Mouse (Mus musculus) thymus, adult 2 months (tissue): ENCODE data around the gene St6galnac4. TPM values are rescaled to one million over a fixed set of nuclear protein-coding genes. Genes with fewer than 3 reads are reported as not detected.

Source experiments
- DNase-seq: peaks from one replicate; pipeline ENCODE4 v3.0.0; 2021
- H3K27ac ChIP-seq: fragments of 200-500 bp; 2 replicates; pipeline ENCODE4 v1.5.1; 2012; ENCODE audit warnings: low read length, control low read depth; ENCODE audit not compliant: control insufficient read depth, insufficient read depth
- H3K27me3 ChIP-seq: fragments of 200-500 bp; 2 replicates; pipeline ENCODE4 v1.6.1; 2012; ENCODE audit warnings: mild to moderate bottlenecking, low read length, moderate library complexity, mixed read lengths; ENCODE audit not compliant: control insufficient read depth, insufficient read depth
- H3K36me3 ChIP-seq: fragments of 200-500 bp; 2 replicates; pipeline ENCODE4 v1.6.1; 2012; ENCODE audit warnings: mild to moderate bottlenecking, low read length, moderate library complexity; ENCODE audit not compliant: control insufficient read depth, insufficient read depth
- H3K4me1 ChIP-seq: fragments of 200-500 bp; replicated peaks from 2 replicates; pipeline ENCODE4 v1.6.1; 2012; ENCODE audit warnings: low read length; ENCODE audit not compliant: control insufficient read depth, insufficient read depth
- H3K4me3 ChIP-seq: fragments of 200-500 bp; 2 replicates; pipeline ENCODE4 v1.5.1; 2012; ENCODE audit warnings: mild to moderate bottlenecking, low read length, control low read depth, moderate library complexity; ENCODE audit not compliant: control insufficient read depth, insufficient read depth
- CTCF ChIP-seq: fragments of 200-500 bp; IDR thresholded peaks from 2 replicates; pipeline ENCODE4 v1.5.1; 2012; ENCODE audit warnings: mild to moderate bottlenecking, control low read depth, low read length, moderate library complexity, borderline replicate concordance; ENCODE audit not compliant: control insufficient read depth, poor library complexity, insufficient read depth; ENCODE audit errors: extremely low read depth
- POLR2A ChIP-seq: fragments of 200-500 bp; IDR thresholded peaks from 2 replicates; pipeline ENCODE4 v1.6.1; 2012; ENCODE audit warnings: mild to moderate bottlenecking, low read length, control low read depth, moderate library complexity; ENCODE audit not compliant: control insufficient read depth, poor library complexity, insufficient read depth; ENCODE audit errors: extremely low read depth
- WGBS: fragments of 180-500 bp; shearing (Covaris S2); methylation state at CpG from one replicate; pipeline ENCODE4 v1.1.7; 2018; 5-methylcytosine and 5-hydroxymethylcytosine counted together
- polyA plus RNA-seq: library from polyadenylated mRNA; depleted of rRNA; stranded (reverse); fragments of >200 nt; gene quantifications from 2 replicates; pipeline ENCODE4 v1.2.3, GENCODE M21; 2012

Gene St6galnac4
- polyA plus RNA-seq, 1 experiment, result 29.3 TPM

DNA sequence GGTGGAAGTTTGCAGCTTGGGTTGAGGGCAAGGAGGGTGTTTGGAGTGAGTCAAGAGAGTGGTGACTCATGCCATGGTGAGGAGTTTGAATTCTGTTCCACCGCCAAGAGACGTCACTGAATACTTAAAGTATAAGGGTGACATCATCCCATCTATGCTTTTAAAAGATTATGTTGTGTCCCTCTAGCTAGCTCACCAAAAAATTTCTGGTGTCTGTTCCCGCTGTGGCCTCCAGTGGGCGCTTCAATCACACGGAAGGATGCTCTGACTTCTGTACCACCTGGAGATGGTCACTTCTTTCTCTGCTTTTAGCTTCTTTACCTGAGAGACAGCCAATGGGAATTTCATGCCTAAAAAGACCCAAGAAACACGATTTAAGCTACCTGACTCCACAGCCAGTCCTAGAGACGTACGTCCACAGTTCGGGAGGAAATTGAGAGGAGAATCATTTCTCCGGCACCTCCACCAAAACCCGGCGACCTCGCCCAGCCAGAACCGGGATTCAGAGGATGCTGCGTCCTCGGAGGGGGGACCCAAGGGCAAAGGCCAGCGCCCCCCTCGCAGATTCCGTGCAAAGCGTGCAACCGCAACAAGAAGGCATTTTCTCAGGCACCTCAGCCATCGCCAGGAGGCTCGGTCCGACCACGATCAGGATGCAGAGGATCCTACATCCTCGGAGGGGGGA, 11.9 kb upstream of the St6galnac4 start:
- 0 out of 2 replicates have a peak overlapping the region, but pooled peaks have one; percentile 12 for H3K4me3 ChIP-seq
- TF ChIP-seq POLR2A (no peak), CTCF (0 out of 2 replicates have a peak, but pooled peaks have one; percentile 43)
- WGBS, result 7% methylated on average over 26 of the region's 26 CpGs

DNA sequence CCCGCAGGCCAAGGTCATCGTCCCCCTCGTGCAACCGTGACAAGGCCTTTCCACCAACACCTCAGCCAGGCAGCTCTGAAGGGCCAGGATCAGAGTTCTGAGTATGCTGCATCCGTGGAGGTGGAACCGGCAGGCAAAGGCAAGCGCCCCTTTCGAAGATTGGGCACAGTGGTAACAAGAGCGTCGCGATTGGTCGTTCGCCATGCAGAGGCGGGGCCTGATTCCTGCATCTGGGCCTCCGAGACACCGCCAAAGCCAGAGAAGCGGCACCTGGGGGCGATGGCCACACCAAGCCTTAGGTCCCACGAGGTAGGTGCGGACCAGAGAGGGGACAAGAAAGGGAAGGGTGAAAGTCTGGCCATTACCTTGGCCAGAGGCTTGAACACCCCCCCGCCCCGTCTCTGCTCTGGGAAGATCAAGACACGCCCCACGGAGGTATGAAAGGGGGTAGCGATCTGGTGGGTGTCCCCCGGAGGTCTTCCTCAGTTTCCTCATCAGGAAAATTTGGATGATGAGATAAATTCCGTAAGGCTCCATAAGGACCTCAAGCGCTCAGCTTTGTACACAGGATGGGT, 11.2 kb upstream of the St6galnac4 start, which contains the start of gene 9430097D07Rik:
TSS of gene 9430097D07Rik (minus strand) at position 99 of the 575 bp plus-strand sequence.
- H3K4me3 ChIP-seq, result 0 out of 2 replicates have a peak within 1 kb of the TSS, but pooled peaks have one; percentile 12
- 26% methylated on average over 28 of the region's 28 CpGs for WGBS
- no peaks in the 10 kb centered on the region for H3K36me3 ChIP-seq
- TF ChIP-seq POLR2A (no peak), CTCF (no peak)
- peak; percentile 54 for DNase-seq
- peaks cover 16% of the 10 kb centered on the region for H3K4me1 ChIP-seq
- H3K27ac ChIP-seq, result no peak within 1 kb of the TSS
- H3K27me3 ChIP-seq, result no peaks in the 10 kb centered on the region

More for the DNA sequence above, 11.9 kb upstream of the St6galnac4 start:
- peak; percentile 72 for DNase-seq
- Histone ChIP-seq H3K27me3 (no peaks in the 10 kb centered on the region), H3K36me3 (no peaks in the 10 kb centered on the region), H3K27ac (no peak overlapping the region), H3K4me1 (peaks cover 16% of the 10 kb centered on the region)

DNA sequence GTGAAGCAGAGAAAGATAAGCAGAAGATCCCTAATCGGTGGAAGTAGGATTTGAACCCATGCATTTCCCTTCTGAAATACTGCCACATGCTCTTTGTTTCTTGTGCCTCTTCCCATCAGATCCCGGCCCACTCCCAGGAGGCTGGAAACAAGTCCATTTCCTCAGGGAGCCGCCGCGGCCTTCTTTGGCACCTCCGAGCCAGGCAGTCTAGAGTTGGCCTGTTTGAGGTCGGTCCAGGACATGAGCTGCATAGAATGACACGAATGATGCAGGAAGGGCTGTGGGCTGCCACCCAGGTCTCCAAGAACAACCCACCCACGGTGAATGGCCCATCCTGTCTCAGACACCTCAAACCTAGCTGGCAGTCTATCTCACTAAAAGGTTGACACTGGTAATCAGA, 10.4 kb upstream of the St6galnac4 start:
- peaks cover 11% of the 10 kb centered on the region for H3K4me1 ChIP-seq
- no peaks in the 10 kb centered on the region for H3K36me3 ChIP-seq
- no peak for DNase-seq
- H3K27ac ChIP-seq, result no peak overlapping the region
- no peak for TF ChIP-seq POLR2A
- no peak for TF ChIP-seq CTCF
- no peaks in the 10 kb centered on the region for H3K27me3 ChIP-seq
- H3K4me3 ChIP-seq, result no peak overlapping the region
- WGBS, result 90% methylated on average over 9 of the region's 9 CpGs

DNA sequence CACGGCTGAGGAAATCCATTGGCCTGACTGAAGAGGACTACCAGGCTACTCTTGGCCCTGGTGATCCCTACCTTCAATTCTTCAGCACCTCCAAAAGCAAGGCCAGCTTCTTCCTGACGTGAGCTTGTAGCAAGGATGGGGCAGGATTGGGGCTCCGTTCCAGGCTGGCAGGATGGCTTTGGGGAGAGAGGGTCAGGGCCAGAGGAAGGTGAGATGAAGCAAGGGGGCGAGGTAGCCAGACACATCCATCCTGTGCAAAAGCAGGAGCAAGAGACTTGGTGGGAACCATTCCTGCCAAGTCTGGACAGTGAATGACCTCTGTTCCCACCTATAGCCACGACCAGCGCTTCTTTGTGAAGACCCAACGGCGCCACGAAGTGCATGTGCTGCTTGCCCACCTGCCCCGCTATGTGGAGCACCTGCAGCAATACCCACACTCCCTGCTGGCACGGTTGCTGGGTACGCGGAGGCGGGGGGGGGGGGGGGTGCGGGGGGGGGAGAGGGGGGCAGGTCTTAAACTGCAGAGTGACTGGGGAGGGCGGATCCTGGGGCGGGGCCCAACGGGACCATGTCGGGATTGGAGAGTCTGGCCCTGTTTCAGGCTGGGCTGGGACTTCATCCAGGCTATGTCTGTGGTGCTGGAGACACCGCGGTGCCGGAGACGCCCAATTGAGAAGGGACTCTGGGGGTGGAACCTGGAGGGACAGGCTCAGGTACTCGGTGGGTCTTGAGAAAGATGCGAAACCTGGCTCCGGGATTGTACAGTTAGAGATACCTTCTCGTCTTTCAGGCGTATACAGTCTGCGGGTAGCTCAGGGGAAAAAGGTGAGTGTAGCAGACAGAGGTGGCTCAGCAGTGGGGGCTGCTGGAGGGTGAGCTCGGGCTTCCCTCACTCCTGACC, 8.5 kb upstream of the St6galnac4 start:
- TF ChIP-seq CTCF, result no peak
- no peak for TF ChIP-seq POLR2A
- WGBS, result 50% methylated on average over 28 of the region's 30 CpGs
- Histone ChIP-seq H3K4me3 (no peak overlapping the region), H3K27ac (no peak overlapping the region), H3K27me3 (no peaks in the 10 kb centered on the region), H3K4me1 (peaks cover 11% of the 10 kb centered on the region), H3K36me3 (no peaks in the 10 kb centered on the region)
- DNase-seq, result no peak

DNA sequence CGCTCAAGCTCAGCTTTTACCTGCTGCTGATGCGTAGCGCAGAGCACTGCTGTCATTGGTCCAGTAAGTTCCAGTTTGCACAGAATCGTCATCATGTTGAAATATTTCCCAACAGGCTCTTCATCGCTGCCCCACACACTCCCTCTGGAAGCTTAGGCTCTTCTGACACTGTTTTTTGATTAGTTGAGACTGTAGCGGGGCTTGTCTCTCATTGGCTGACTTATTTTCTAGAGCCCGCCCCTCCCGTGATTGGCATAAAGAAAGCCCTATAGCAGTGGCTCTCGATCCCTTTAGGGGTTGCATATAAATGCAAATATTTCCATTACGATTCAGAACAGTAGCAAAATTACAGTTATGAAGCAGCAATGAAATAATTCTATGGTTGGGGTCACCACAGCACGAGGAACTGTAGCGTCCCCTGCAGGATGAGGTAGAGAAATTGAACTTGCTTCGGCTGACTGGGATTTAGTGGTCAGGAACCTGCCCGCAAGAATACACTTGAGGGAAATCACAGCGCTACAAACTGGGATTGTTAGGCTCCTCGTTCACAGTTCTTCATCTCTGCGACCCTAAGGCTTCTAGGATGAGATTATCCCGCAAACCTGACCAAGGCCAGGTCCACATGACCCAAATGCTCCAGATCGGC, 5.3 kb upstream of the St6galnac4 start:
- no peak for DNase-seq
- TF ChIP-seq POLR2A (no peak), CTCF (no peak)
- no peaks in the 10 kb centered on the region for H3K36me3 ChIP-seq
- H3K4me3 ChIP-seq, result no peak overlapping the region
- no peak overlapping the region for H3K27ac ChIP-seq
- no peaks in the 10 kb centered on the region for H3K27me3 ChIP-seq
- peaks cover 11% of the 10 kb centered on the region for H3K4me1 ChIP-seq
- 65% methylated on average over 19 of the region's 19 CpGs for WGBS
